Mouse (Mus musculus) cerebellum, adult 2 months (tissue): ENCODE measurements around the gene Fam173a.

ENCODE experiments used
- CTCF ChIP-seq: fragments of 200-500 bp; IDR thresholded peaks from 2 replicates; pipeline ENCODE4 v1.5.1; 2011; ENCODE audit warnings: low read depth, mild to moderate bottlenecking, control low read depth, low read length, moderate library complexity, borderline replicate concordance; ENCODE audit not compliant: insufficient read depth
- POLR2A ChIP-seq: fragments of 200-500 bp; IDR thresholded peaks from 2 replicates; pipeline ENCODE4 v1.6.1; 2011; ENCODE audit warnings: low read length, control low read depth, borderline replicate concordance; ENCODE audit not compliant: insufficient read depth

DNA sequence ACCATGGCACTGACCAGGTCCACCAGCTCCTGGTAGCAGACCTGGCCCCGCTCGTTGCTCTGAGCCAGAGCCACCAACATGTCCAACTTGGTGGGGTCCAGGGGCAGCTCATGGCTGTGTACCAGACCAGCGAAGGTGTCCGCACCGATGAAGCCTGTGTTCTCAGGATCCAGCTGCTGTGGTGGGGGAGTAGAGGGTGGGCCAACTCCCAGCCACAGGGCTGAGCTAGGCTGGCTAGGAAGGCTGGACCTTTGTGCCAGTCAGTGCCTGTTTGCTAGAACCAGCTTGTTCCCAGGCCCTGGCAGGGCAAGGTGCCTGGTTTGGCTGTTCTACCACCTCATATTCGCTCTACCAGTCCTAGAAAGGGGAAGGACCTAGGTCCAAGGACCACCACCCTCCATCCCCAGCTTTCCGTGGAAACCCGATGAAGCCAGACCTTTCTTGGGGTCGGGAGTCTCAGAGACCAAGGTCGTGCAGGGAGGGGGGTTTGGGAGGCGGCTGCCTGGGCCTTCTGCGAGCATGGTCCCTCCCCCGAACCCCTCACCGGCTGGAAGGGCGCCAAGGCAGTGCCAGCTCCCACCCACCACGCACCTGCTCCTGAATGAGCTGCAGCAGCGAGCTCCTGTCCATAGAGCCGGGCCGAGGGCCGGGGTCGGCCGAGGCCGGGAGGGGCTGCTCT, 43.8 kb upstream of the Fam173a start:
- TF ChIP-seq CTCF = no peak
- TF ChIP-seq POLR2A = no peak
